Mouse (Mus musculus): ENCODE results near the gene Cbx3. TPM values are rescaled to one million over a fixed set of nuclear protein-coding genes. Genes with fewer than 3 reads are reported as not detected.
"Not testable (repeated sequence)": the region's sequence is repeated elsewhere in the genome, so short reads cannot be mapped to it uniquely, and the experiment has no call there.

The Cbx3 gene
- polyA plus RNA-seq, 1 experiment from 2014 or later = 591 TPM

DNA sequence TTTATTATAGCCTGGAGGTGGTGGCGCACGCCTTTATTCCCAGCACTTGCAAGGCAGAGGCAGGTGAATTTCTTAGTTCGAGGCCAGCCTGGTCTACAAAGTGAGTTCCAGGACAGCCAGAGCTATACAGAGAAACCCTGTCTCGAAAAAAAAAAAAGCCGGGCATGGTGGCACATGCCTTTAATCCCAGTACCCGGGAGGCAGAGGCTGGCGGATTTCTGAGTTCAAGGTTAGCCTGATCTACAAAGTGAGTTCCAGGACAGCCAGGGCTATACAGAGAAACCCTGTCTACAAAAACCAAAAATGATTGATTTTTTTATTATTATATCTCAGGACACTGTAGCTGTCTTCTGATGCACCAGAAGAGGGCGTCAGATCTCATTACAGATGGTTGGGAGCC lies 14.4 kb downstream of the Cbx3 start:
- not testable (repeated sequence) for H3K4me1 ChIP-seq (ENCODE audit: control insufficient read depth, insufficient read depth, low read length); H3K27me3 ChIP-seq (replicated peaks; ENCODE audit: control insufficient read depth, insufficient read depth, low read length); H3K4me3 ChIP-seq (ENCODE audit: low read depth, low read length); ATAC-seq; H3K4me2 ChIP-seq (ENCODE audit: low read length); H3K27ac ChIP-seq (ENCODE audit: low read depth, low read length); H3K9ac ChIP-seq (ENCODE audit: low read length); DNase-seq (ENCODE audit: low spot score); H3K9me3 ChIP-seq (replicated peaks; ENCODE audit: control insufficient read depth, low read length)
- WGBS = 89% methylated on average over 8 of the region's 8 CpGs
- H3K36me3 ChIP-seq (ENCODE audit: control insufficient read depth, insufficient read depth, low read length) = peaks cover 40% of the 10 kb centered on the region

DNA sequence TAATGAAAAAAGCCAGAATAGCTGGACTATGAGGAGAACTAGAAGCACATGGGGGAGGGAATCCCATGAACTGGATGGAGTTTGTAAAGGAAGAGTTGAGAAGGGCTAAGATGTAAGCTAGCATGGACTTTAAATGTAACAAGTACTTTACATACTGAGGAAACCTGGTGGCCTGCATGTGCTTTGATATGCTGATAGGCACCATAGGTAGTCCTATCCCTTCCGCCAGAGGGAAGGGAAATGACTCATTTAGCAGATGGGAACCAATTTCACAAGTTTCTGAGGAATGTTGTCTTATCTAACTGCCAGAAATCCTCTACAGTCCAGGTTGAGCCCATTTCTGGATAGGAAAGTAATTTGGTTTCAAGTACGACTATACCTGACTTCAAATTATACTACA lies 15.5 kb downstream of the Cbx3 start:
- 71% methylated on average over 2 of the region's 2 CpGs for WGBS
- Histone ChIP-seq H3K9me3 (replicated peaks; ENCODE audit: control insufficient read depth, low read length) (no peaks in the 10 kb centered on the region), H3K36me3 (ENCODE audit: control insufficient read depth, insufficient read depth, low read length) (peaks cover 29% of the 10 kb centered on the region), H3K4me3 (ENCODE audit: low read depth, low read length) (no peak overlapping the region), H3K27me3 (replicated peaks; ENCODE audit: control insufficient read depth, insufficient read depth, low read length) (no peaks in the 10 kb centered on the region), H3K9ac (ENCODE audit: low read length) (no peak overlapping the region), H3K4me1 (ENCODE audit: control insufficient read depth, insufficient read depth, low read length) (no peaks in the 10 kb centered on the region), H3K27ac (ENCODE audit: low read depth, low read length) (no peak overlapping the region), H3K4me2 (ENCODE audit: low read length) (no peak overlapping the region)
- ATAC-seq (no peak), DNase-seq (ENCODE audit: low spot score) (no peak)

DNA sequence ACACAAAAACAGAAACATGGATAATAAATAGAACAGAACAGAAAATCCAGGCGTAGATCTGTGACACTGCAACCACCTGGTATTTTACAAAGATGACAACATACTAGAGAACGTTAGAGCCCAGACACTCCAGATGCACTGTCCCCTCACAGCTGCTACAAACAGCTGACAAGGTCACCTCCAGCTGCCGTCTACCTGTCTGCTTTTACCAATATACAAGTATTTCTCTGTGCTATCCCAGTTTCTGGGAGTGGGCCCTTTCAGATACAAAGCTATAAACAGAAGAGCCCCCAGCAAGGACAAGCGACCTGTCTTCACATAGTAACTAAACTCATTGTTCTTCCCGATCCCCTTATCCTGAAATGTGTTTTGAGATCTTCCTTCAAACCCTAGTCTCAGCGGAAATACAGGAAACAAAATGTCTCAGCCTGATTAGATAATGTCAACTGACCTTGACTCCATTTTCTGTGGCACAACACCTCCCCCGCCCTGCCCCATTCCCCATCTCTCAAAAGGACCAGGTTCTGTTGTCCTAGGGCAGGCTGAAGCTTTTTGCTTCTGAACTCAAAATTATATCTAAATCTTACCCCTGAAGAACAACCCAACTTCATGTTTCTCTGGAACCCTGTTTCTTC lies 16.0 kb downstream of the Cbx3 start:
- Histone ChIP-seq H3K9me3 (replicated peaks; ENCODE audit: control insufficient read depth, low read length) (no peaks in the 10 kb centered on the region), H3K4me1 (ENCODE audit: control insufficient read depth, insufficient read depth, low read length) (no peaks in the 10 kb centered on the region), H3K27ac (ENCODE audit: low read depth, low read length) (no peak overlapping the region), H3K4me3 (ENCODE audit: low read depth, low read length) (no peak overlapping the region), H3K4me2 (ENCODE audit: low read length) (no peak overlapping the region), H3K9ac (ENCODE audit: low read length) (no peak overlapping the region), H3K36me3 (ENCODE audit: control insufficient read depth, insufficient read depth, low read length) (peaks cover 24% of the 10 kb centered on the region), H3K27me3 (replicated peaks; ENCODE audit: control insufficient read depth, insufficient read depth, low read length) (no peaks in the 10 kb centered on the region)
- 79% methylated on average over 7 of the region's 7 CpGs for WGBS
- DNase-seq (ENCODE audit: low spot score) (no peak), ATAC-seq (no peak)

DNA sequence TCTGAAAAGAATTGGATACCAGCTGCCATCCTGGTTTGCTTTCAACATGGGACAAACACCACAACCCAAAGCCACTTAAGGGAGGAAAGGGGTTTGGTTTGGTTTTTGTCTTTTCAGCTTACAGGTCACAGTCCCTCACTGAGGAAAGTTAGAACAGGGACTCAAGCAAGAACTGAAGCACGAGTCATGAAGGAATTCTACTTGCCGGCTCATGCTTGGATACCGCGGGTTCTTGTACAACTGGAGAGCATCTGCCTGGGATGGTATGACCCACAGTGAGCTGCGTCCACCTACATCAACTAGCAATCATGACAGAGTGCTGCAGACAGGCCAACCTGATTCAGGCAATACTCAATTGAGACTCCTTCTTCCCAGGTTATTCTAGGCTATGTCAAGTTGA lies 16.6 kb downstream of the Cbx3 start:
- 85% methylated on average over 5 of the region's 5 CpGs for whole genome bisulfite sequencing
- no peak overlapping the region for H3K4me3 ChIP-seq (ENCODE audit: low read depth, low read length)
- no peaks in the 10 kb centered on the region for H3K9me3 ChIP-seq (replicated peaks; ENCODE audit: control insufficient read depth, low read length)
- no peak overlapping the region for H3K9ac ChIP-seq (ENCODE audit: low read length)
- DNase-seq (ENCODE audit: low spot score) (no peak), ATAC-seq (no peak)
- H3K4me1 ChIP-seq (ENCODE audit: control insufficient read depth, insufficient read depth, low read length) = no peaks in the 10 kb centered on the region
- no peak overlapping the region for H3K27ac ChIP-seq (ENCODE audit: low read depth, low read length)
- no peaks in the 10 kb centered on the region for H3K27me3 ChIP-seq (replicated peaks; ENCODE audit: control insufficient read depth, insufficient read depth, low read length)
- H3K36me3 ChIP-seq (ENCODE audit: control insufficient read depth, insufficient read depth, low read length) = peaks cover 18% of the 10 kb centered on the region
- H3K4me2 ChIP-seq (ENCODE audit: low read length) = no peak overlapping the region

DNA sequence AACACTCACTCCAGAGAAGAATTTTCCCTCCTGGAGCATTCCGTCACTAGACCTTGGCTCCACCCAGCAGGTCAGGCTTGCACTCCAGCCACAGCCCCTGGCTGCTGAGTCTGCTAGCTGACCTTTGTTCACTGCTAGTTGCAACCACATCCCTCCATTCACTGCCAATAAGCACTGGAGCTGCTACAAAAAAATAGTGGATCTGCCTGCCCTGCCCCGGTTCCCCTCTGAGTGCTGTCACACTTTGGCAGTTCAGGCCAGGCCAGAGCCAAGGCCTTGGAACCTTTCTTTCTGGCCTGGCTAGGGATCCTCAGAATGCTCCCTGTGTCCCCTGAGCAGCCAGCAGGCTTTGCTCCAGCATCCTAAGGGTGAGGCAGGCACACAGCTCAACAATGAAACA lies 19.6 kb downstream of the Cbx3 start:
- H3K36me3 ChIP-seq (ENCODE audit: control insufficient read depth, insufficient read depth, low read length) = no peaks in the 10 kb centered on the region
- no peak overlapping the region for H3K4me2 ChIP-seq (ENCODE audit: low read length)
- no peak overlapping the region for H3K4me3 ChIP-seq (ENCODE audit: low read depth, low read length)
- ATAC-seq (no peak), DNase-seq (ENCODE audit: low spot score) (no peak)
- 74% methylated on average over 2 of the region's 2 CpGs for WGBS
- no peaks in the 10 kb centered on the region for H3K4me1 ChIP-seq (ENCODE audit: control insufficient read depth, insufficient read depth, low read length)
- no peak overlapping the region for H3K9ac ChIP-seq (ENCODE audit: low read length)
- H3K27ac ChIP-seq (ENCODE audit: low read depth, low read length) = no peak overlapping the region
- no peaks in the 10 kb centered on the region for H3K9me3 ChIP-seq (replicated peaks; ENCODE audit: control insufficient read depth, low read length)
- no peaks in the 10 kb centered on the region for H3K27me3 ChIP-seq (replicated peaks; ENCODE audit: control insufficient read depth, insufficient read depth, low read length)

DNA sequence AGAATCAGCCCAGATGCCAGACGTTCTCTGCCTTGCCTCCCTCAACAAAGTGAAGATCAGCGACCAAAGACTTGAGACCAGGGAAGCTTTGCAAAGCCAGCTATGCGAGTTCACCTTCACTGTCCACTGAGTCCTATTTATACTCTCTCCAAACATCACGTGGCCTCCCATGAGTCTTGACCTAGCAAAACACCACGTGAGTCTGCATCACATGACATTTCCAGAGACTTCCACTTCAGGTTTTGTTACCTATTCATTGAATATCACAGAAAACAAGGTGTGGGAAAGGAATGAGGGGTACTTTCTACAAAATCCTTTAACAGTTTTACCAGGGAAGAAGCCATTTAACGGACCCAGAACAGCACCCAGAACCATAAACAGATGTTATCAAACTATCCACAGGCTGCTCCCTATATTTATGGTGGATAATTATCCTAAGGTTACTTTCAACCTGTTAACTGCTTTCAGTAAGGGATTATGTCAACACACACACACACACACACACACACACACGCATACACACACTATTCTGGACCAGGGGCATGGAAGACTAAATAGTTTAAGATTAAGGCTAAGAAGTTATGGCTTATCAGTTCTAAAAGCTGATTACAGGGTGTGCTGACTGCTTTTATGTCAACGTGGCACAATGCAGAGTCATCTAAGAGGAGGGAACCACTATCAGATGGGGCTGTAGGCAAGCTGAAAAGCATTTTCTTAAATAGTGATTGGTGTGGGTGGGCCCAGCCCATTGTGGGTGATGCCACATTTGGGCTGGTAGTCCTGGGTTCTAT lies 27.4 kb downstream of the Cbx3 start:
- no peak overlapping the region for H3K9ac ChIP-seq (ENCODE audit: low read length)
- 79% methylated on average over 8 of the region's 8 CpGs for WGBS
- no peak for DNase-seq (ENCODE audit: low spot score)

DNA sequence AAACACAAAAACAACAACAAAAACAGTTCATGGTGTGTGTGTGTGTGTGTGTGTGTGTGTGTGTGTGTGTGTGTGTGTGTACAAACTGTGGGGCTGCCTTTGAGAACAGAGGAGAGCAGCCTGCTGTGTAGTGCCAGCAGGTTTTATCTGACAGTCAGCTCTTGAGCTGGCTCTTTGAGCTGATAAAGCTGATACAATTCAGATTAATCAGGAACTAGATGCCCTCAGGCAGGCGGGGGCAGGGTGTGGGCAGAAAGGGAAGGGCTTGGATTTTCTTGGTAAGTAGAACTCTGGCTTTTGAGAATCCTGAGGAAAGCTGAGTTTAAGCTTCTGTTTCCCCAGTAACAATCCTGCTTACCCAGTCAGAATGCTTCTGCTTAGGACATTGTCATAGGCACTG lies 35.5 kb downstream of the Cbx3 start:
- Histone ChIP-seq H3K27me3 (replicated peaks; ENCODE audit: control insufficient read depth, insufficient read depth, low read length) (no peaks in the 10 kb centered on the region), H3K4me2 (ENCODE audit: low read length) (no peak overlapping the region), H3K4me1 (ENCODE audit: control insufficient read depth, insufficient read depth, low read length) (no peaks in the 10 kb centered on the region), H3K36me3 (ENCODE audit: control insufficient read depth, insufficient read depth, low read length) (no peaks in the 10 kb centered on the region), H3K27ac (ENCODE audit: low read depth, low read length) (no peak overlapping the region), H3K9me3 (replicated peaks; ENCODE audit: control insufficient read depth, low read length) (no peaks in the 10 kb centered on the region), H3K4me3 (ENCODE audit: low read depth, low read length) (no peak overlapping the region), H3K9ac (ENCODE audit: low read length) (no peak overlapping the region)
- DNase-seq (ENCODE audit: low spot score) (no peak), ATAC-seq (no peak)
- 40% methylated on average over 1 of the region's 1 CpGs for WGBS

More for the DNA sequence above, 27.4 kb downstream of the Cbx3 start:
- Histone ChIP-seq H3K36me3 (ENCODE audit: control insufficient read depth, insufficient read depth, low read length) (no peaks in the 10 kb centered on the region), H3K9me3 (replicated peaks; ENCODE audit: control insufficient read depth, low read length) (no peaks in the 10 kb centered on the region), H3K4me3 (ENCODE audit: low read depth, low read length) (no peak overlapping the region), H3K4me1 (ENCODE audit: control insufficient read depth, insufficient read depth, low read length) (no peaks in the 10 kb centered on the region), H3K4me2 (ENCODE audit: low read length) (no peak overlapping the region), H3K27me3 (replicated peaks; ENCODE audit: control insufficient read depth, insufficient read depth, low read length) (no peaks in the 10 kb centered on the region), H3K27ac (ENCODE audit: low read depth, low read length) (no peak overlapping the region)
- ATAC-seq = no peak

DNA sequence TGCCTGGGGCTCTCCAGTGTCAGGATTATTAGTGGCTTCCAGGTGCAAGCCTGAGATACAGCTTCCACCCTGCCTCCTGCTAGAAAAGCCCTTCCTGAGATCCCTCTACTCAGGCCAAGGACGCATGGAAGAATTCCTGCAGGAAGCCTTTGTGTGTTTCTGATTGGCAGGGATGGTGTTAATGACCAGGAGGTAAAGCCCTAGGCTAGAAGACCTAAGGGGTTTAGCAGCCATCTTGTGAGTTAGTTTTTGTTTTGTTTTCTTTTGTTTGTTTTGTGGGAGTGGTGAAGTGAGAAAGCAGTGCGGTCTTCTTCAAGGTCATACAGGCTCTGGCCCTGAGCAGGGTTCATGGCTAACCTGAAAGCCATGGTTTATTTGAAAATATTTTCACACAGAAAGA lies 37.4 kb downstream of the Cbx3 start:
- Histone ChIP-seq H3K36me3 (ENCODE audit: control insufficient read depth, insufficient read depth, low read length) (no peaks in the 10 kb centered on the region), H3K9me3 (replicated peaks; ENCODE audit: control insufficient read depth, low read length) (no peaks in the 10 kb centered on the region), H3K9ac (ENCODE audit: low read length) (no peak overlapping the region), H3K4me3 (ENCODE audit: low read depth, low read length) (no peak overlapping the region), H3K4me2 (ENCODE audit: low read length) (no peak overlapping the region), H3K27ac (ENCODE audit: low read depth, low read length) (no peak overlapping the region), H3K4me1 (ENCODE audit: control insufficient read depth, insufficient read depth, low read length) (no peaks in the 10 kb centered on the region), H3K27me3 (replicated peaks; ENCODE audit: control insufficient read depth, insufficient read depth, low read length) (no peaks in the 10 kb centered on the region)
- ATAC-seq = no peak
- WGBS = 71% methylated on average over 2 of the region's 2 CpGs
- no peak for DNase-seq (ENCODE audit: low spot score)

Data from forebrain, embryonic 14.5 days (tissue).